Mouse (Mus musculus) adrenal gland, adult 18-20 months (tissue): ENCODE data around the gene Dus3l. TPM values are rescaled to one million over a fixed set of nuclear protein-coding genes. Genes with fewer than 3 reads are reported as not detected.

ENCODE experiments used
- DNase-seq, 2 experiments: peaks; one replicate each; pipeline ENCODE4 v3.0.0; 2021 to 2022; ENCODE audit warnings: low spot score in 2 of 2
- total RNA-seq, 2 experiments: library from RNA; stranded (reverse); gene quantifications; 1 replicate in 1 of 2; 2 replicates in 1 of 2; pipeline ENCODE4 v1.2.3; 2021

Gene Dus3l
- total RNA-seq, 2 experiments from 2014 or later: 28.3 to 31.3 TPM

DNA sequence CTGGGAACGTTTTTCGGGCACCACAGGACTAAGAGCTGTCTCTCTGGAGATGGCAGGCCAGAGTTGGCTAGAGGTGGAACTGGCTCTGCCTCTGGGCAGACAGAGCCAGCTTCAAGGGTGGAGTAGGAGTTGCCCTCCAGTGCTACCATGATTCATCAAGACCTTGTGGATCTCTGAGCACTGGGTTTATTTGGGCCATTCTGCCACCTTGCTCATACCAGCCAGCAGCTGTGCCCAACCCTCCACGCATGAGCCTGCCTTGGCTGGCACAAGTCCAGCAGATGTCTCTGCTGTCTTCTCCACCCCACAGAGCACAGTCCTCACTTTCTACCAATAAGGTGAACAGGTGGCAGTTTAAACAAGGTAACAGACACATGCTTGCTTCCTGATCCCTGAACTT lies 24.3 kb downstream of the Dus3l start:
- peak in 1 of 2 experiments; percentile 51 for DNase-seq

DNA sequence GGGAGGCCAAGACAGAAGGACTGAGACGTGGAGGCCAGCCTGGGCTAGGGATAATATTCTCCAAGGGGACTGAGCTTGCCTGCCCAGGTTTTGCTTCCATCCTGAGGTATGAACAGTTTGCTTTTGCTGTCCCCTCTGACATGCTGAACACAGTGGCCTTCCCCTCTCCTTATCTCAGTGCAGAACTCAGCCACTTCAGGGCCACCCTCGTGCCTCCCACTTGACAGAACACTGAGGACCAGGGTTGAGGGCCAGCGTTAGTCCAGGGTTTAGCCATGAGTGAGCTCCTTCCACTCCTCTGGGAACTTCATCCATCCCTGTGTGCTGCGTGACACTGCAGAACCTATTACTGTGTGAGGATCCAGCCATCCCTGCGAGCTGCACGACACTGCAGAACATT lies 24.7 kb downstream of the Dus3l start:
- DNase-seq: no peak

DNA sequence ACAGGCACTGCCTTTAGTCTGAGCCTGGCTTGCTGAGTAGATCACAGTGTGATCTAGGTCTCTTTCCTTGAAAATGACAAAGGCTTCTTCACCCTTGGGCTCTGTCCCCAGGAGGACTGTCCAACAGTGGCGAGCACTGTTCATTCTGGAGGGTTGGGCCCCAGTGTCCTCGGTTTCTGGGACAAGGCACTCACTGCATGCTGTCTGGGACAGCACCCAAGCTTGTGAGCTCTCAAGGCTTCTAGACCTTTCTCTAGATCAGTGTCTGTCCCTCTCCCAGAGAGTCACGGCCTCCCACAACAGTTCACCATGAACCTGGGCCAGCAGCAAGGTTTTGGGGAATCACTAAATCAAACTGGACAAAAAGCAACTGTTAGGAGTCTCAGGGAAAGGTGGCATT lies 28.0 kb downstream of the Dus3l start:
- no peak for DNase-seq

DNA sequence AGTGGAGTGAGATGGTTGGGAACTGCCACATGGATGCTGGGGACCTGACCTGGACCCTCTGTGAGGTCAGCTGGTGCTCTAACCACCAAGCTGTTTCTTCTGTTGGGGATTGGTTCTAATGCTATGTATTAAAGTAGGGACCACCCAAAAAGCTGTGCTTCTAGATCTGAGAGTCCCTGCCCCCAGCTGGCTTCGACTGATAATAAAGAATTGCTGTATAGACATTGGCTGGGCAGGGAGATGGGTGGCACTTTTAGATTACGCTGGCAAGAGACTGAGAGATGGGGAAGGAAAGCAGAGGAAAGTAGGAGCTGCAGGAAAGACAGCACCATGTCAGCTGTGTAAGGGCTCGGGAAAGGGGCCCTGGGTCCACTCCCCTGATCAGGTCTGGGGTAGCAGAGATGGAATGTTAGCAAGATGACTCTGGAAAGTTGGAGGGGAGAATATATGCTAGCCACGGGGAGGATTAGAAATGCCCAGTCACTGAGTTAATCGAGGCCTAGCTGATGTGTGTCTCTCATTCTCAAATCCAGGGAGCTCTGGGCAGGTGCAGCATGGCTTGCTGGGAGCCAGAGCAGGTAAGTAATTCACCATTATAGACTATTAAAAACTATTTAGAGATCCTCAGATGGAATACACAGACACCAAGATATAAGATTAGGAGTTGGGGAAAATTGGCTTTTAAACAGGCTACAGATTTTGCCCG lies 29.2 kb downstream of the Dus3l start:
- DNase-seq: no peak

DNA sequence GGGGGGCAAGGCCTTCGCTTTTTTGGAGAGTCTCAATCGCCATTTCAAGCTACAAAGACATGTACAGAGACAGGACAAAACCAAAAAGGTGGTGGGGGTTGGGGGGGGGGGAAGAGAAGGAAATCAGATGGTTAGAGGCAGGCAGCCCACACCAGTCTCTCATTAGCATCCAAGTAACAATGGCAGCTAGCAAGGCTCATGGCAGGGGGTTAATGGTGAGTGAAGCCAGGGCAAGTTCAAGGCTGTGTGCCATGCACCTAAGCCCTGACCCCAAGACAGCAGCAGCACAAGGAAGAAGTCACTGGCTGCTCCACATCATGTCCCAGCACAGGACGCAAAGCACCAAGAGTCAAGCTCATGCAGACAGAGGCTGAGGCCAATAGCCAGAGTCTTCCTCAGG lies 34.7 kb downstream of the Dus3l start:
- DNase-seq: no peak

- no peak for DNase-seq
Observed at GRCm38 (mm10) chr17:56802065-56802464, 37.5 kb downstream of the Dus3l start.

- DNase-seq: peak in 1 of 2 experiments; percentile 46
Observed at GRCm38 (mm10) chr17:56804952-56805351, 40.4 kb downstream of the Dus3l start.

GRCm38 (mm10) chr17:56805784-56806183 lies 41.2 kb downstream of the Dus3l start:
- no peak for DNase-seq

- peak; percentile 76 to 77 for DNase-seq
Observed at GRCm38 (mm10) chr17:56808518-56808917, 44.0 kb downstream of the Dus3l start.

- peak; percentile 89 to 94 for DNase-seq
Observed at GRCm38 (mm10) chr17:56810245-56810644, 45.7 kb downstream of the Dus3l start.

DNA sequence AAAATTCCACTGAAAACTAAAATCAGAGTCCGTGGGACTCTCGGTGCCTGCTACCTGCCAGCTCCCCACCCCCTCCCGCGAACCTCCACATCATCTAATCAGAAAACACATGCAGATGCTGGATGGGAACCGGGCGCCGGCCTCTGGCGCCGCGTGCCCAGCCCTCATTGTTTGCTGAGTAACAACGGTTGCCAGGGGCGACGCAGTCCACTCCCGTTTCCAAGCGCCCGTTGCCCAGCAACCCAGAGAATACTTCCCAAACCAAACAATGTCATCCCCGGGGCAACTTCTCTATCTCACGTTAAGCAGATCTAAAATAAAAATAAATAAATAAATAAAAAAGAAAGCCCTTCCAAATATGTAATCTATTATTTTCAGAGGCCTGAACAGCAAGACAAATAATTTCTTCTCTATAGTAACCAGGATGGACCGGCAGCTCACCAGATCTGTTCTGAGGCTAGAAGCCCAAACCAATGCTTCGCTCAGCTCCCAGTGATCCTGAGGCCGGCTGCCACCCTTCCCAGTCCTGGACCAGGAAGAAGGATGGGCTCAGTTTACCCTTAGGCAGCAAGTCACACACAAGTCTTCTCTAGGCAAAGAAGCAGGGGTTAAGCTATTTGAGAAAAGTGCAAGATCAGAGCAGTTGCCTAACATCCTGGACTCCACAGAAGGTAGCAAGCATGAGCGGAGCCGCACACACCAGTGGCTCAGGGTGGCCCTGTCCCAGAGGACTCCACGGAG lies 49.9 kb downstream of the Dus3l start:
- peak; percentile 45 to 64 for DNase-seq

GRCm38 (mm10) chr17:56815057-56815345 lies 50.4 kb downstream of the Dus3l start:
- no peak for DNase-seq

- DNase-seq: no peak
Observed at GRCm38 (mm10) chr17:56818067-56818636, 53.6 kb downstream of the Dus3l start.

GRCm38 (mm10) chr17:56819032-56819545 lies 54.5 kb downstream of the Dus3l start:
- DNase-seq: no peak

Other genes starting within 250 kb of the Dus3l start
- gene Gm20219, start 210.4 kb upstream of the Dus3l start, total RNA-seq: 1 to 10 TPM in 1 of 2 experiments, under 1 TPM in 1; 0.86 to 1.0 TPM
- gene Safb2, start 180.2 kb upstream of the Dus3l start, total RNA-seq: 100 to 1,000 TPM; 117 to 153 TPM
- gene Safb, start 179.9 kb upstream of the Dus3l start, total RNA-seq: 100 to 1,000 TPM; 108 to 136 TPM
- 100 to 1,000 TPM; 360 to 384 TPM for gene 2410015M20Rik, start 155.0 kb upstream of the Dus3l start, total RNA-seq
- gene Rpl36, start 151.3 kb upstream of the Dus3l start, total RNA-seq: 100 to 1,000 TPM; 765 to 908 TPM
- 100 to 1,000 TPM; 458 to 700 TPM for gene Lonp1, start 137.9 kb upstream of the Dus3l start, total RNA-seq
- gene Catsperd, start 136.6 kb upstream of the Dus3l start, total RNA-seq: 1 to 10 TPM; 2.4 to 4.3 TPM
- gene Ranbp3, start 91.5 kb upstream of the Dus3l start, total RNA-seq: 10 to 100 TPM; 64.9 to 75.7 TPM
- 100 to 1,000 TPM; 276 to 402 TPM for gene Ndufa11, start 47.0 kb upstream of the Dus3l start, total RNA-seq
- gene Vmac, start 46.7 kb upstream of the Dus3l start, total RNA-seq: 10 to 100 TPM; 20.1 to 26.1 TPM
- 1 to 10 TPM; 3.4 to 4.0 TPM for gene Nrtn, start 7.2 kb upstream of the Dus3l start, total RNA-seq
- gene Prr22, start 5.5 kb downstream of the Dus3l start, total RNA-seq: under 1 TPM; 0.48 to 0.93 TPM
- 1 to 10 TPM; 3.8 to 5.6 TPM for gene Rfx2, start 66.3 kb downstream of the Dus3l start, total RNA-seq
- under 1 TPM in 1 of 2 experiments, not detected in 1; 0.27 TPM for gene Acsbg2, start 109.7 kb downstream of the Dus3l start, total RNA-seq
- 1 to 10 TPM in 1 of 2 experiments, under 1 TPM in 1; 0.83 to 2.9 TPM for gene 1700061G19Rik, start 110.7 kb downstream of the Dus3l start, total RNA-seq
- gene Mllt1, start 170.7 kb downstream of the Dus3l start, total RNA-seq: 10 to 100 TPM; 31.1 to 32.4 TPM
- under 1 TPM in 1 of 2 experiments, not detected in 1; 0.13 TPM for gene Acer1, start 217.4 kb downstream of the Dus3l start, total RNA-seq
- 100 to 1,000 TPM; 111 to 124 TPM for gene Clpp, start 225.5 kb downstream of the Dus3l start, total RNA-seq
- gene Alkbh7, start 232.6 kb downstream of the Dus3l start, total RNA-seq: 10 to 100 TPM; 44.2 to 65.2 TPM
- 1 to 10 TPM in 1 of 2 experiments, not detected in 1; 1.3 TPM for gene Pspn, start 235.3 kb downstream of the Dus3l start, total RNA-seq
- gene Gtf2f1, start 246.5 kb downstream of the Dus3l start, total RNA-seq: 10 to 100 TPM; 56.4 to 72.1 TPM
- gene Gm17949, start 246.7 kb downstream of the Dus3l start, total RNA-seq: under 1 TPM in 1 of 2 experiments, not detected in 1; 0.26 TPM